Mouse (Mus musculus): Measurements from ENCODE around the gene Xpr1.

Xpr1 gene

DNA sequence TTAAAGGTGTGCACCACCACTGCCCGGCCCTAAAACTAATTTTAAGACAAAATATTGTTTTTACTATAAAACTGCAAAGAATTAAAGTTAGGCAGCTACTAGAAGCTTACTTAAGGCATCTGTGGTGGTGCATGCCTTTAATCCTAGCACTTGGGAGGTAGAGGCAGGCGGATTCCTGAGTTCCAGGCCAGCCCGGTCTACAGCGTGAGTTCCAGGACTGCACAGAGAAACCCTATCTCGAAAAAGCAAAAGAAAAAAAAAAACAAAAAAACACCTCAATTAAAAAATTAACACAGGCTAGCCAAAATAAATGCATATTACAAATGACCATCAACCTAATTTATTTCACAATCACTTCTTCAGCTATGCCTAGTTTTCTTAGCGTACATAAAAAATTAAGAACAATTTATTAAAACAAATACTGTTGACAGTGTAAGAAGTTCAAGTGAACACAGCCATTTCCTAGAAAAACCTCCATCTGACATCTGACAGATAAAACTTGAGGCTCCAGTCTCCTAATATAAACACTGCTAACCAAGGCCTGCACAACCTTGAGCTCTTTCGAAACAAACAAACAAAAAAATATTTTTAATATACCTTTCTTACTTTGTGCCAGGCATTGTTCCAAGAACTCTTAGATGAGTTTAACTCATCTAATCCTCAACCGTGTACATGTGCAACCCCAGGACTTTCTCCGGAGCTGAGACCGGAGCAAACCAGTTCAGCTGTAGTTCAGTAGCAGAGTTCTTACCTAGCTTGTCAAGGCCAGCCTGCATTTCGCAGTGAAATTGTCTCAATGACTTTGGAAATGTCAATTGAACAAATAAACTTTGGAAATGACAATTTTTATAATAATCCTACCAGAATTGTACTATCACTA is 9.3 kb downstream of the Xpr1 start:
- DNase-seq (ENCODE audit: low read depth, low spot score), result no peak

DNA sequence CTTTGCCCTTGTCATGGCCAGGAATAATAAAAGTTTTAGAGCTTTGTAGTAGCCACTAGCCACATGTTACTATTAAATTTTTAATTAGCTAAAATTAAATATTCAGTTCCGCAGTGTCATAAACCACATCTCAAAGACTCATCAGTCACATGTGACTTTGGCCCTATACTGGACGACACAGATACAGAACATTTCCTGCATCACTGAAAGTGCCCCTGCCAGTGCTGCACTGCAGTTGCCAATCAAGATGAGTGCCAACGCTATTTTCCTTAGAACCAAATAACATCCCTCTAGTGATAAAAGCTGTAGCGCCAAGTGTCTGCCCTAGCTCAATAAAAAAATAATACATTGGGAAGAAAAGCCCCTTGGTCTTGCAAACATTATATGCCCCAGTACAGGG is 17.2 kb downstream of the Xpr1 start:
- DNase-seq (ENCODE audit: low read depth, low spot score), result no peak

DNA sequence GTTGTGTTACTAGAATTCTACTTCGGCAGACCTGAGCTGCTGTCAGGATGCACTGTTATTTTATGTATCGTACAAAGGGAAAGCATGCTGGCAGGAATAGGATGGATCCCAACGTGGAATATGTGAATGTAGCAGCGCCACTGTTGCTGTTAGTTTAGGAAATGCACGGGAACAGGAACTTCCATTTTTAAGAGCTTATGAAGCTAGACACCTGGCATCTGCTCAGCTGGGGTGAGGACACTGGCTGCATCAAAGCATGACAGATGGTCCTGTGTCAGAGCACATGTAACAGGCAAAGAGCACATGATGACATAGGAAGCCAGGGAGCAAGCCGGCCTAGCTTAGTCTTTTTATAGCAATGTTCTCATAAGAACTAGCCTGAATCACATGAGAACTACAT is 22.4 kb downstream of the Xpr1 start:
- peak; percentile 66 for DNase-seq (ENCODE audit: low read depth, low spot score)

DNA sequence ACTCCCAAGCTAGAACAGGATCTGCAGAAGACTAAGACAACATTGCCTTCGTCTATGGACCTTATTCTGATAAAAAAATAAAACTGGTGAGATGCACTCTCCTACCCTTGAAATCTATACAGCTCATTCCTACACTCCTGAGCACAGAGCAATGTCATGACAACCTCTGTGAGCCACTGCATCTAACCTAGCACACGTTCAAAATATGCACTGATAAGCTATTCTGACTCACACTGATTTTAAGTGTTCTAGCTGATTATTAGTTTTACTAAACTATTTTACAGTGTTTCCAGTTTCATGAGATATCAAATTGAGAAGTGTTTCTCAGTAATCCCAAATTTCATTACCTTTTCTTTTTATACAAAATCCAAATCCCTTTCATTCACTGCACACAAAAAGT is 23.2 kb downstream of the Xpr1 start:
- no peak for DNase-seq (ENCODE audit: low read depth, low spot score)

DNA sequence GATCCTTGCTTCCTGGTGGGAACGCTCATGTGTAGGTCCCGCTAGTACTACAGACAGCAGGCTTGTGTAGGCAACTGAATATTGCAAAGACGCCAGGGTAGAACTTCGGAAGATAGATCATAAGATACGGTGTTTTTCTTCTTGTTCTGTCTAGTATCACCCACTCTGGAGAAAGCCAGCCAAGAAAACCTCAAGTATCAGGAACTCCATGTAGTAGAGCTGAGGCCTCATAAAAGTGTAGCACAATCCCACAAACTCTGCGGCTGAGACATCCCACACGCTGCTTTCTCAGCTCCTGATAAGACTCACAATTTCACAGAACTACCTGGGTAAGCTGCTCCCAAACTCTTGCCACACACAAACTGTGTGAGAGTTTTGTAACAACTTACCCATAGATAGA is 24.4 kb downstream of the Xpr1 start:
- DNase-seq (ENCODE audit: low read depth, low spot score), result peak; percentile 63

DNA sequence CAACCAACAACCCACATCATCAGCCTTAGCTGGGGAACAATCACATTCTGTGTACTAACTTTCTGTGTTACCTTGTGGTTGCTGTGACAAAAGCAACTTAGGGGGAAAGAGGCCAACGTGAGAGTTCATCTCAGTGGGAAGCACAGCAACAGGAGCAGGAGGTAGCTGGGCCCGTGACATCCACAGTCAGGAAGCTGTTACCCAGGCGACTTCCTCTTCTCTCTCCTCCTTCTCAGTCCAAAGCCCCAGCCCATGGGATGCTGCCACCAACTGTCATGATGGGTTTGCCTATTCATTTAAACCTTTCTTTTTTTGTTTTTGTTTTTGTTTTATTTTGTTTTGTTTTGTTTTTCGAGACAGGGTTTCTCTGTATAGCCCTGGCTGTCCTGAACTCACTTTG is 25.7 kb downstream of the Xpr1 start:
- no peak for DNase-seq (ENCODE audit: low read depth, low spot score)

DNA sequence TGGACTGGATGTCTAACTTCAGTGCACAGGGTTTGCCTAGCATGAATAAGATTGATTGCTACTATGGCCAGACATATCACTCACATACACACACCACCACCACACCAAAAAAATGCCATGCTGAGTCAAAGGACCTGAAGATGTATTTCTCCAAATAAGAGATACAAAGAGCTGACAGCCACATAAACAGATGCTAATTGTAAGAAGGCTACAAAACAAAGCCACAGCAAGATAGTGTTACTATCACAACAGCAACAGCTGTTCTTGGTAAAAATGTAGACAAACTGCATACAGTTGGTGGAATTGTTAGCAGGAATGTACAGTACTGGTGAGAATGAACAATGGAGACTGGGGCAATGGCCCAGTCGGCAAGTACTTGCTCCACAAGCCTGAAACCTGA is 28.8 kb downstream of the Xpr1 start:
- no peak for DNase-seq (ENCODE audit: low read depth, low spot score)

DNA sequence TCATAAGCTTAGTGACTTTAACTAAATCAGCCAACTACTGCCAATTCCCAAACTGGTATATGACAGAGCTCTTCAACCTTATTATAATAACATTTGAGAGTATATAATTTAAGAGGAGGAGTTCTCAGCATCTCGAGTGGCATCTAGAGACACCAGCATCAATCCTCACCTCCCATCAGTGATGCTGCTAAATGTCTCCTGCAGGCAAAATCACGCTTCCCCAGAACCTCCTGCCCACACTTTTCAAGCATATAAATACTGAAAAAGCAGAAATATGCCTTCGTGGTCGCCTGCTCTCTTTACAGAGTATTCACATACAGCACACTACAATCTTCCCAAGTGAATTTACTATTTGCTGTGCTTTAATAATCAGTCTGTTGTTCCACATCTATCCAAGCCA is 30.7 kb downstream of the Xpr1 start:
- DNase-seq (ENCODE audit: low read depth, low spot score), result peak; percentile 67

DNA sequence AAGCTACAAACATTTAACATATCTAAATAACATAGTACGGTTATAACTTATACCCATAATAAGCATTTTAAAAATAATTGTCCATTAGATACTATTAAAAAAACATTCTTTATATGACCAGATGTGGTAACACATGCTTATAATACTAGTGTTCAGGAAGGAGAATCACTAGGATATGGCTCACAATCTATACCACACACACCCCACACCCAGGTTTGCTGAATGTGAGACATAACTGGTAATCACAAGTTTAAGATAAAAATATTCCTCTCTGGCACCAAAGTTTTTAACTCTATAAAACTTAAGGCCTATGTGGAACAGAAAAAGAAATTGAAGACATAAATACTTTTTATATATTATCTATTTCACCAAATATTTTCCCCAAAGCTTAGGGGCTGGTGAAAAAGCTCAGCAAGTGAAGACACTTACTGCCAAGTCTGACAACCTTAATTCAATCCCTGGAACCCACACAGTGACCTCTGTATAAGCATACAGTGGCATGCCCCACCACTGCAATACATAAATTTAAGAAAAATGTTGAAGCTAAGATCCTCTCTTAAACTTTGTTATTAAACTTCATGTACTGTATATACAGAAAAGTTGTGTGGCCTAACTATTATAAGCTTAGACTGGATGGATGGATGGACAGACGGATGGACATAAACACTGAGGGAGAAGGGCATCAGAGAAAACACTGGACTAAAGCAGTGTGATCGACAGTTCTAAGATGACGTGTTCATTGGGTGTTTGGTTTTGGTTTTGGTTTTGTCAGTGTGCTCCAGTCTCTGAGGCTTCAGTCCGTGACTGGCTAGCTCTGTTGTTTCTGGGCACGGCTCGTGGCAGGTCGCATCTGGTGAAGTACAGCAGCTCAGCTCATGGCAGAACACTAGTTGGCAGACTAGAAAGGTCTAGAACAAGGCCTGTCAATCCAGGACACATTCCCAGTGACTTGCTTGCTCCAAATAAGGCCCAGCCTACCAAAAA is 33.6 kb downstream of the Xpr1 start:
- no peak for DNase-seq (ENCODE audit: low read depth, low spot score)

DNA sequence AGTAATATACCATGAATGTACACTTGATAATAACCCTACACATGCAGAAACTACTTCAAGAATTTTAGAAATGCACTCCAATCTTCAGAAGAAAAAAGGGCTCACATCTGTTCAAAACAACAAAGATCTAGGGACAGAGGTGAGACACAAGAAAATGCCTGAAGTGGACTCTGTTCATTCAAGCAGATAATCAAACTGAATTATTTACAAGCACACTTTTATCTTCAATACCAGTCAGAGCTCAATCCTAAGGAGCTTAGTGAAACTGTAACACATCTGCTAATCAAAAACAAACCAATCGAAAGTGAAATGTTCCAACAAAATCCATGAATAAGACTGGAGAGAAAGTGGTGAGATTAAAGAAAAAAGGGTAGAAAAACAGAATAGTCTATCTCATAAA is 35.3 kb downstream of the Xpr1 start:
- no peak for DNase-seq (ENCODE audit: low read depth, low spot score)

DNA sequence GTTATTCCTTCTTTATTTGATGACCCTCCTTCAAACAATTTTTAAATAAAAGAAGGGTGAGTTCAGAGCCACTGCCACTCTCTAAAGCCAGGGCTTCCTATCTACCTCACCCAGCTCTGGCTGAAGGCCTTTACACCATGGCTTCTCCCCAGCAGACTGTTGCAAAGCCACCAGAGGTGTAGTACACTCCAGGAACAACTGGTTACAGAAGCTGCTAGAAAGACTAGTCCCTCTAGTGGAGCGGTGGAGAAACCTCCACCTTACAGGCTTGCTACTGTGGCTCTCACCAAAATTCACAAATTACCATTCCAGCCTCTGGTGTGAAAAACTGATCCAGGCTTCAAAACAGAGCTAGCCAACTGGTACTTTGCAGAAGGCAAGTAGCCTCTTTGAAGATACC is 37.9 kb downstream of the Xpr1 start:
- DNase-seq (ENCODE audit: low read depth, low spot score), result no peak

DNA sequence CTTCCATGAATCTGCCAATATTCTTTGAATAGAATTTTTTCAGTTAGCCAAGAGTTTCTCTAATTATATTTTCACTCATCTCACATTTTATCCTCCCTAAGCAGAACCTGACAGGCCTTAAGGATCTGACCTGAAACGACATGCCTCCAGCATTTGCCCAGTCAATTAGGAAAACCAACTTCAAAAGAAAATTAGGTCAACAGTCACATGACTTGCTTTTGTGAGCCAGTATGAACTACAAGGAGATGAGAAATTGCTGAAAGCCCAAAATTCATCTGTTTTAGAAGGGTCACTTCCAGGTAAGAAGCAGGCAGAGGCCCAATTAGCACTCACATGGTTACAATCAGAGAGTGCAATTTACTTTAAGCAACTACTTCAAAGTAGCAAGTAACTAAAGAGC is 44.4 kb downstream of the Xpr1 start:
- peak; percentile 45 for DNase-seq (ENCODE audit: low read depth, low spot score)

DNA sequence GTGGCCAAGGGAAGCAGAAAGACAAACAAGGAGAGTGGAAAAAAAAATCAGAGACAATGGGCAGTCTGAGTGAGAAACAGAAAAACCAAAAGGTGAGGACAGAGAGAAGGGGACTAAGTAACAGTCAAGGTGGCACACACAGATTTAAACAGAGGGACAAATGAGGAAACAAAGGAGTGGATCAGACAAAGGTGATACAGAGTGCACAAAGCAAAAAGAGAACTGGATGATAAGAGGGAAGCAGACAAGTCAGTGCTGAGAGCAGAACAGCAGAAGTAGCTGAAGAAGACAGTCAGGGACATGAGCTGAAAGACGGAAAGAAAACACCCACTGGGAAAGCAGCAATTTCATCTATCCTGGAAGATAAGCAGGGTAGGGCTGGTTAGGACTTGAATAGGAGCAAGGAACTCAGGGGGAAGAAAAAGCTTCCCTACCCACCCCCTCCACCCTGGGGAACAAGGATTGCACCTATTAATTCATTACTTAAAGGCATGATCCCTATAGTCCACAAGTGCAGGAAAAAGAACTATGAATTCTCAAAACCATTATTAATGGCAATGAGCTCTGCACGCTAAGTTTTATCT is 47.0 kb downstream of the Xpr1 start:
- DNase-seq (ENCODE audit: low read depth, low spot score), result no peak

DNA sequence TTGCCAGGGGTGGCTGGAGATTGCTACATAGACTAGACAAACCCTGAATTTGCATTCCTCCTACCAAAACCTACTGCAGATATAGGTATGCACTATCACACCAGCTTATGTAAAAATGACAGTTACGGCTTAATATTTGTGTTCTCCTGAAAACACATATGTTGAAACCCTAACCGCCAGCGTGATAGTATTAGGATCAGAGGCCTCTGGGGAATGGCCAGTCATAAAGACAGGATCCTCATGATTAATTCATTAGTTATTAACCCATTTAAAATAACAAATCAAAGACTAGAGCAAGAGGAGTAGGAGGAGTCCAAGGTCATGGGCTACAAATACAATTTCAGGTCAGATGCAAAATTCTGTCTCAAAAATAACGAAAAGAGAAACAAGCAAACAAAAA is 50.8 kb downstream of the Xpr1 start:
- DNase-seq (ENCODE audit: low read depth, low spot score), result no peak

DNA sequence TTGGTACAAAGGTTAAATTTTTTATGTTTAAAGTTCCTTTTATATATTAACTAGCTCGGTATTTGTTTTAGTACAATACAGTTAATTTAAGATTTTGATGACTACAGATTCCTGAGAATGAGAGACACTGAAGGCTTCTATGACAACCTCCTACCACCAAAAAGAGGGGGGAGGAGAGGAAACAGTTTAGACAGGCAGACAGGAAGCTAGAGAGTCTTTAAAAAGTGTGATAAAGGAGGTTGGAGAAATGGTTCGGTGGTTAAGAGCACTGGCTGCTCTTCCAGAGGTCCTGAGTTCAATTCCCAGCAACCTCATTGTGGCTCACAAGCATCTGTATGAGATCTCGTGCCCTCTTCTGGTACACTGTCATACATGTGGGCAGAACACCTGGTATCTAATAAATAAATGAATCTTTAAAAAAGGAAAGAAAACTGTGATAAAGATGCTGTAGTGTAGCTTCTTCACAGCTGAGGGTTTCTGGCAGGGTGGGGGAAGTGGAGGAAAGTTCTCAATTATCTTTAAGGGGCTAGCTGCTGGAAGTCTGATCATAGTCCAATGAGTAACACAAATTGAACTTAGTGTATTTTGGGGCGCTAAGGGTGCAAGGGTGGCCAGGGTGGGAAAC is 55.6 kb downstream of the Xpr1 start:
- no peak for DNase-seq (ENCODE audit: low read depth, low spot score)

DNA sequence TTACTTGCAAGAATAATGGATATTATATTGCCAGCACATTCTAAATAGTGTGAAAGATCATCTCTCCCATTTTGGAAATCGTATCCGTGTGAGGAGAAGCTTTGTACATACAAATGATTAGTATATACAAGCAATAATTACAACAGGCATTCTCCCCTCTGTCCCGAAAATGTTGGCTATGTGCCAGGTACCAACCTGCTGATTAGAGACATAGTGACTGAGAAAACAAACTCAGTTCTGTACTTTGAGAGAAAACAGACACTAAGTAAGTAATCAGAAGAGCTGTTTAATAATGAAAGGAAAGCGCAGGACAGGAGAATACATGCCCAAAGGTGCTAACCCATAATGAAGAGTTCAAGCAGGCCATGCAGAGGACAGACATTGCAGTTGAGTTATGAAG is 64.1 kb downstream of the Xpr1 start:
- peak; percentile 24 for DNase-seq (ENCODE audit: low read depth, low spot score)

DNA sequence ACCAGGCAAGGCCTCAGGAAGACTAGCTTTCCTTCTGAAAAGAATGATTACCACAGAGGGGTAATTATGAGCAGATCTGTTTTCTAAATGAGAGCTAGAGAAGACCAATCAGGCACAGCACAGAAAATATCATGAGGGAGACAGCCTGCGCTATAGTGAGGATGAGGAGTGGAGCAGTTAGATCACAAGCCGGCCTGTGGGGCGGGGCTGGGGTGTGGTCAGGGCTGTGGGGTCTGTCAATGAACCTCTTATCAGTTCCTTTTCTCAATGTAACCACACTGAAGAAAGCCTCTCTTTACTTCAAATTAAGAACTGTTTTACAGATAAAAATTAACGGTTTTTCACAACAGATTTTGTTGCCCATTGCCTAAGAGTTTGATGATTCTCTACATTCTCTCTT is 65.7 kb downstream of the Xpr1 start:
- no peak for DNase-seq (ENCODE audit: low read depth, low spot score)

DNA sequence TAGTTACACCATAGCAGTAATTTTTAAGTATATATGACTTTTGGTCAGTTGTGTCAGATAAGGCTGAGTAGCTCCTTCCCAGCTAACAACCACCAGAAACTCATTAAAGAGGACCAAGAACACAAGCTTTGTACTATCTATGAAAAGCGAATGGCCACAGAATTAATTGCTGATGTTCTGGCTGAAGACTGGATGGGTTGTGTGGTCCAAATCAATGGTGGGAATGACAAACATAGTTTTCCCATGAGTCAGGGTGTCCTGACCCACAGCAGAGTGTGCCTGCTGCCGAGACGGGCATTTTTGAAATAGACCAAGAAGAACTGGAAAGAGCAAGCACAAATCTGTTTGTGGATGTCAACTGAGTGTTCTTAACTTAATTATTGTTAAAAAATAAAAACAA is 68.7 kb downstream of the Xpr1 start:
- no peak for DNase-seq (ENCODE audit: low read depth, low spot score)

DNA sequence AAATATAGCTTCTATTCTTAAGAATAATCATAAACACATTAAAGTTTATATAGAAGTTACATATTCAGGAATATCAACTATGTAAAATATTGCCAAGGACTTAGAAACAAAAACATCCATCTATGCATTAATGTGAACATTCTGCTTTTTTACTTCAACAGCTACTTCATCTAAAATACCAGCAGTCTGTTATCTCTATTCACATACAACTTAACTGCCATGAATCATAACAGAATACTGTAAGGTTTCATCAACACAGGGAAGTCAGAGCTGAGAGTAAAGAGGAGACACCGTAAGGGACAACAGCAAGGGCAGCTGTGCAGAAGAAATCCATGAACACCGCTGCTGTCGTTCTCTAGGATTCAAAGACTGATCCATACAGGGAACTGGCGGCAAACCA is 69.9 kb downstream of the Xpr1 start:
- DNase-seq (ENCODE audit: low read depth, low spot score), result no peak

DNA sequence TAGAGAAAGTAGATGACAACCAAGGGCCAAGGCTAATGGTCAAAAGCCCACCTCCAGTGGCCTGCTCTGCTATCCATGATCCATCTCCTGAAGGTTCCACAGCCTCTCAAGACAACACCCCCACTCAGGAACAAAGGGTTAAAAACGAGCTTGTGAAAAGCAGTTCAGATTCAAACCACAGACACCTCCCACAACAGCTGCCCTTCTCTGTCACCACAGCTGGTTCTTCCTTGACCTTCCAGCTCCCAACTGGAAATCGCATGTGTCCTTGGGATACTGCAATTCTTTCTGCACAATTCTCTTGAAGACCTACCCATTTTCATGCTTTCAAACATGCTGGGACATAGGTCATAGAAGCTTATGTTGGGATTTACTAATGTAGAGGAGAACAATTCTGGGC is 73.2 kb downstream of the Xpr1 start:
- DNase-seq (ENCODE audit: low read depth, low spot score), result no peak

DNA sequence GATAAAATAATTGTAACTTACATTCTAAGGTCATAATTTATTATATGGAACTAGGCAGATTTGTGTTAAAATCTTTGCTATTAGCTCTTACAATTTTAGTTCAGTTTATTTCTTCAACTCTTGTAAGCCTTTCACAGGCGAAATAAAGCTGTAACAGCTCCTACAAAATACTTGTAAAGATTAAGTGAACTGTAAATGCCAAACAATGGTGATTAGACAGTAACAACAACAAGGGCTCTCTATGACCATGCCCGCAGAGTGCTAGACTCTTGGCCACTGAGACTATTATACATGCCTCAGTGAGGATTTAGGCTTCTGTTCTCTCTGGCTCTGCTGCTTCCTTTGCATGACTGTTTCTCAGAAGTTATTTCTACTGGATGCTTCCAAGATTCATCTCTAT is 77.6 kb downstream of the Xpr1 start:
- DNase-seq (ENCODE audit: low read depth, low spot score), result no peak

DNA sequence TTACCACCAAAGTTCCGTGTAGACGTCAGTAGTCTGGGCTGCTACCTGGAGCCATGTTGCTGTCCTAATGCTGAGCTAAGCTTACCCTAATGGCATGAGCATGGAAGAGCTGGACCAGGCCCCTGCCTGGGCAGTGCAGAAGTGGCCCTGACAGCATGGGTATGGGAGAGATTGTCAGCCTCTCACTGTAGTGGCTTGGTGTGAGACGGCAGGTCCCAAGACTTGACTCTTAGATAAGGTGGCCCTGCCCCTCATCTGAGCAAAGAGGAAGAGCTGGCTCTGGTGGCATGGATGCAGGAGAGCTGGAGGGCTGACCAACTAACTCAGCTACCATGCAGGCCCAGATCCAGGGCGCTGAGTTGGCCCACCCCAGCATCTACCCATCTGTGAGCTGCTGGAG is 79.9 kb downstream of the Xpr1 start:
- DNase-seq (ENCODE audit: low read depth, low spot score), result no peak
